Mouse (Mus musculus) liver, embryonic 14.5 days (tissue): ENCODE measurements around the gene Ralb.

ENCODE experiments used
- CTCF ChIP-seq: IDR thresholded peaks from 2 replicates; pipeline ENCODE4 v1.5.1; 2016; ENCODE audit warnings: antibody characterized with exemption, low read depth, control low read depth
- EP300 ChIP-seq: IDR thresholded peaks from 2 replicates; pipeline ENCODE4 v1.6.1; 2016; ENCODE audit warnings: antibody characterized with exemption, low read depth

DNA sequence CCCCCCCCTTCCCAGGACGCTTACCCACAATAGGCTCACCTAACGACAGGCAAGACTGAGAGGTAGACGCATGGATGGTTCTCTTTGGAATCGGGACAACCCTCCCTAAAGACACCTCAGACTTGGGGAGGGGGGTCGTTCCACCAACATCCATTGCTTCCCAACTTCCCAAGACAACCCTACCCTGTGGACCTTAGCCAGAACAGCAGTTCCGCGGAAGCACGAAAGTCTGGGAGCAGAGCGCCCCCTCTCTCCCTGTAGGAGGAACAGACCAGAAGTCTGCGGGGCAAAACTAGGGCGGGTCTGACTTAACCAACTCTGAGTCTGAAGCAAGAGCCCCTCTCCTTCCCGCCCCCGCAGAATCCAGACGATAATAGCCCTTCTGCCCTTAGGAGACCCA, 81.1 kb downstream of the Ralb start:
- TF ChIP-seq CTCF (peak; percentile 52), EP300 (no peak)
